ENCODE assay signal across 29 mouse cellular contexts in genomic region chr13:97964892-97965424, GRCm38 (mm10).
A peak's percentile ranks its signal among the peaks of the same experiment; 100 is the strongest.
DNase-seq lines count a peak whose midpoint lies in the region; ATAC-seq lines count a peak whose summit lies in the region.
"Had no signal": no experiment of that assay in that cellular context is flagged by ENCODE, and none has a peak within 500 bp of the region (broad histone marks: within the 10 kb centered on the region; RNA-seq: fewer than 3 reads in every experiment).

No protein-coding gene starts in this region.

- H3K27ac ChIP-seq in hindbrain, embryonic 10.5 days: 0 out of 2 replicates have a peak overlapping the region, but pooled peaks have one; percentile 12
- H3K27ac ChIP-seq in hindbrain, embryonic 11.5 days (ENCODE audit: low read depth, low read length): no peak overlapping the region
- H3K27ac ChIP-seq in midbrain, embryonic 13.5 days: no peak overlapping the region
- H3K27ac ChIP-seq in liver, embryonic 11.5 days (ENCODE audit: low read depth, low read length): no peak overlapping the region
- H3K27ac ChIP-seq: heart, embryonic 10.5 days; heart, embryonic 15.5 days; hindbrain, embryonic 13.5 days; limb, embryonic 10.5 days; limb, embryonic 15.5 days; liver, embryonic 14.5 days; neural tube, embryonic 13.5 days; stomach, embryonic 15.5 days had no signal

- H3K9me3 ChIP-seq in hindbrain, embryonic 10.5 days: no peaks in the 10 kb centered on the region
- H3K9me3 ChIP-seq in hindbrain, embryonic 11.5 days (ENCODE audit: control insufficient read depth, low read length): no peaks in the 10 kb centered on the region
- H3K9me3 ChIP-seq in midbrain, embryonic 13.5 days: no peaks in the 10 kb centered on the region
- H3K9me3 ChIP-seq in liver, embryonic 11.5 days (ENCODE audit: control insufficient read depth, low read length): no peaks in the 10 kb centered on the region
- H3K9me3 ChIP-seq: G1E; heart, embryonic 10.5 days; heart, embryonic 15.5 days; hindbrain, embryonic 13.5 days; limb, embryonic 10.5 days; limb, embryonic 15.5 days; neural tube, embryonic 13.5 days; stomach, embryonic 15.5 days had no signal

- no peak for ATAC-seq in hindbrain, embryonic 11.5 days (ENCODE audit: low FRiP score)
- ATAC-seq in midbrain, embryonic 13.5 days: 0 out of 2 replicates have a peak, but pooled peaks have one; percentile 50
- no peak for ATAC-seq in liver, embryonic 11.5 days (replicated peaks; ENCODE audit: low FRiP score)
- ATAC-seq: forebrain, embryonic 14.5 days; intestine, embryonic 16.5 days had no signal

- WGBS in hindbrain, embryonic 10.5 days: 62% methylated on average over 9 of the region's 9 CpGs
- 71% methylated on average over 9 of the region's 9 CpGs for WGBS in hindbrain, embryonic 11.5 days
- 41% methylated on average over 9 of the region's 9 CpGs for WGBS in midbrain, embryonic 13.5 days
- WGBS in liver, embryonic 11.5 days: 62% methylated on average over 9 of the region's 9 CpGs

- no peaks in the 10 kb centered on the region for H3K36me3 ChIP-seq in hindbrain, embryonic 10.5 days
- H3K36me3 ChIP-seq in hindbrain, embryonic 11.5 days (ENCODE audit: control insufficient read depth, insufficient read depth, low read length): no peaks in the 10 kb centered on the region
- H3K36me3 ChIP-seq in midbrain, embryonic 13.5 days: no peaks in the 10 kb centered on the region
- no peaks in the 10 kb centered on the region for H3K36me3 ChIP-seq in liver, embryonic 11.5 days (ENCODE audit: control insufficient read depth, insufficient read depth, low read length)
- H3K36me3 ChIP-seq: G1E; heart, embryonic 10.5 days; heart, embryonic 15.5 days; neural tube, embryonic 13.5 days; stomach, embryonic 15.5 days had no signal

- H3K4me1 ChIP-seq in hindbrain, embryonic 10.5 days (replicated peaks): peaks cover 18% of the 10 kb centered on the region
- no peaks in the 10 kb centered on the region for H3K4me1 ChIP-seq in hindbrain, embryonic 11.5 days (replicated peaks; ENCODE audit: control insufficient read depth, insufficient read depth, low read length)
- peaks cover 15% of the 10 kb centered on the region for H3K4me1 ChIP-seq in midbrain, embryonic 13.5 days (replicated peaks)
- H3K4me1 ChIP-seq in liver, embryonic 11.5 days (replicated peaks; ENCODE audit: control insufficient read depth, insufficient read depth, low read length): no peaks in the 10 kb centered on the region
- H3K4me1 ChIP-seq: heart, embryonic 15.5 days; hindbrain, embryonic 13.5 days; limb, embryonic 15.5 days; neural tube, embryonic 13.5 days; stomach, embryonic 15.5 days had no signal

- H3K4me2 ChIP-seq in hindbrain, embryonic 11.5 days (replicated peaks; ENCODE audit: low read depth, low read length): no peak overlapping the region
- no peak overlapping the region for H3K4me2 ChIP-seq in midbrain, embryonic 13.5 days (replicated peaks)
- no peak overlapping the region for H3K4me2 ChIP-seq in liver, embryonic 11.5 days
- H3K4me2 ChIP-seq: heart, embryonic 15.5 days; hindbrain, embryonic 13.5 days; limb, embryonic 15.5 days; neural tube, embryonic 13.5 days; stomach, embryonic 15.5 days had no signal

- peak; percentile 29 for DNase-seq in hindbrain, embryonic 10.5 days (ENCODE audit: low spot score)
- no peak for DNase-seq in hindbrain, embryonic 11.5 days (ENCODE audit: low spot score)
- DNase-seq in kidney, postnatal 4 days: peak; percentile 24 to 42
- DNase-seq in kidney, adult 18-20 months: no peak
- peak; percentile 27 for DNase-seq in retina, postnatal 1 day
- no peak for DNase-seq in retina, embryonic 14.5 days (ENCODE audit: low spot score)
- DNase-seq in liver, embryonic 11.5 days (ENCODE audit: low spot score): no peak
- DNase-seq: adrenal gland, adult 8-10 months; cerebellum, adult 8-10 months; cerebellum, postnatal 25 days; gastrocnemius, postnatal 25 days; heart, adult 11 months; kidney, postnatal 10 days; layer of hippocampus, postnatal 36 days; lung, adult 2 months; right cerebral cortex, postnatal 14 days; thymus, postnatal 14 days had no signal

- no peak overlapping the region for H3K4me3 ChIP-seq in hindbrain, embryonic 10.5 days
- H3K4me3 ChIP-seq in hindbrain, embryonic 11.5 days (ENCODE audit: low read depth, low read length): no peak overlapping the region
- H3K4me3 ChIP-seq in midbrain, embryonic 13.5 days (replicated peaks): no peak overlapping the region
- H3K4me3 ChIP-seq in liver, embryonic 11.5 days (ENCODE audit: low read depth, low read length): no peak overlapping the region
- H3K4me3 ChIP-seq: heart, embryonic 10.5 days; heart, embryonic 15.5 days; hindbrain, embryonic 13.5 days; limb, embryonic 10.5 days; limb, embryonic 15.5 days; neural tube, embryonic 13.5 days; stomach, embryonic 15.5 days had no signal

- H3K27me3 ChIP-seq in hindbrain, embryonic 10.5 days (ENCODE audit: insufficient read depth, poor library complexity, severe bottlenecking): peaks cover 6% of the 10 kb centered on the region; the same call in 1 of the 2 replicates
- H3K27me3 ChIP-seq in hindbrain, embryonic 11.5 days (ENCODE audit: control insufficient read depth, insufficient read depth, low read length): no peaks in the 10 kb centered on the region
- 0 out of 2 replicates have a peak, but pooled peaks cover 5% of the 10 kb centered on the region for H3K27me3 ChIP-seq in midbrain, embryonic 13.5 days
- H3K27me3 ChIP-seq in liver, embryonic 11.5 days (replicated peaks; ENCODE audit: control insufficient read depth, insufficient read depth, low read length): no peaks in the 10 kb centered on the region
- H3K27me3 ChIP-seq: limb, embryonic 15.5 days; neural tube, embryonic 13.5 days; stomach, embryonic 15.5 days had no signal

- H3K9ac ChIP-seq in hindbrain, embryonic 11.5 days (ENCODE audit: low read depth, low read length): no peak overlapping the region
- H3K9ac ChIP-seq in midbrain, embryonic 13.5 days (replicated peaks): no peak overlapping the region
- no peak overlapping the region for H3K9ac ChIP-seq in liver, embryonic 11.5 days (ENCODE audit: low read depth, low read length)
- H3K9ac ChIP-seq: heart, embryonic 15.5 days; hindbrain, embryonic 13.5 days; limb, embryonic 15.5 days; liver, embryonic 14.5 days; neural tube, embryonic 13.5 days; stomach, embryonic 15.5 days had no signal

Comparison
In these comparisons a context has a peak if more than half of its experiments do, and no peak if none do; other contexts are left out.
1. DNase-seq: peak in hindbrain, embryonic 10.5 days (single experiment), kidney, postnatal 4 days (2 of 2) and retina, postnatal 1 day (single experiment); none in hindbrain, embryonic 11.5 days (single experiment), kidney, adult 18-20 months (single experiment), retina, embryonic 14.5 days (single experiment) and liver, embryonic 11.5 days (single experiment).